Mouse (Mus musculus) thymus, postnatal 10 days (tissue): ENCODE measurements at regions not wholly inside any gene's neighbourhood (a gene's known extent, or its start where the extent isn't known, plus 50 kb on each side); places are given as distances from the start of the nearest gene placed in this dataset.

ENCODE experiments used
- DNase-seq, 2 experiments: peaks; one replicate each; pipeline ENCODE4 v3.0.0; 2021; ENCODE audit warnings: low spot score in 2 of 2

DNA sequence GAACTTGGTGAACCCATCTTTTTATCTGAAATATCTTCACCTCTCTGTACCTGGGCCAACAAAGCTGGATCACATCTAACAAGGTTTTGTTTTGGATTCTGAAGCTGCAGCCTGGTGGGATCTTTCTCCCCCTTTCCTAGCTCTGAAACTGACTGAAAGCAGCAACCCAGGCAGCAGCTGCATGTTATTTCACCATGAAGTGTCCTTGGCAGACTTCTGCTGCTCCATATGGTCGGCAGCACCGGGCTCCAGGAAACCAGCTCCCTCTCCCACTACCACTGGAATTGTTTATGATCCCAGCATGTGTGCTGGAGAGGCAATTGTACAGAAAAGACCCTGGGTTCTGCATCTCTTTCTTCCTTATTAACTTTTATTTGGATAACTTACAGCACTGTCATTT, 145.0 kb downstream of the Spata18 start:
- no peak for DNase-seq

DNA sequence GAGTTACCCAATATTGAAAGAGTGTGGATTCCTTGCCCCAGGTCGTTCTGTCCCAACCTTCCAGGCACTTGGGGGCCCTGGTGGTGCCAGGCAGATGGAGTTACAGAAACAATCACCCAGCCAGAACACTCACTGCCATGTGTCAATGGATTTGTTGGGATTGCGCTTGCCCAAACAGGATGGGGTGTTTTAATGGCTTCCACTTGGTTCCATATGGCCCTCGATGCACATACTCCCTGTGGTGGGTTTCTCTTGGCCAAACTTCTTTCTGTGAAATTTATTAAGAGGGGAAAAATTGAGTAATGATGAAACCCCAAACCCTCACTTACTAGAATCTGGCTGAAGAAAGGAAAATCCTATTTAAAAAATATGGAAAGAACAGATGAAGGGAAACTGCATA, 146.8 kb downstream of the Spata18 start:
- no peak for DNase-seq

DNA sequence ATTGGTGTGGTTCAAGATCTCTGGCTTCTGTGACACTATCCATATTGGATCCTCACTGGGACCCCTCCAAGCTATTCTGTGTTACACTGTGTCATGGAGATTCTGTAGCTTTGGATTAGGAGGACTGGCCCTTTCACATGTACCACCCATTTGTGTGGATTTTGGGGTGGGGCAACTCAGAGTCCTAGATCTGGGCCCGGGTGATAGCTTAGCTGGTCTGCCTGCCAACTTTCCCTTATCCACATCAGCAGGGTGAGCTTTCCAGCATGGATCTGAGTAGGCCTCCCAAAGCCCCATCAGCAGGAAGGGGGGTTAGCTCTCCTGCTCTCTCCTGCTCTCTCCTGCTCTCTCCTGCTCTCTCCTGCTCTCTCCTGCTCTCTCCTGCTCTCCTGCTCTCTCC, 152.3 kb downstream of the Spata18 start:
- no peak for DNase-seq

DNA sequence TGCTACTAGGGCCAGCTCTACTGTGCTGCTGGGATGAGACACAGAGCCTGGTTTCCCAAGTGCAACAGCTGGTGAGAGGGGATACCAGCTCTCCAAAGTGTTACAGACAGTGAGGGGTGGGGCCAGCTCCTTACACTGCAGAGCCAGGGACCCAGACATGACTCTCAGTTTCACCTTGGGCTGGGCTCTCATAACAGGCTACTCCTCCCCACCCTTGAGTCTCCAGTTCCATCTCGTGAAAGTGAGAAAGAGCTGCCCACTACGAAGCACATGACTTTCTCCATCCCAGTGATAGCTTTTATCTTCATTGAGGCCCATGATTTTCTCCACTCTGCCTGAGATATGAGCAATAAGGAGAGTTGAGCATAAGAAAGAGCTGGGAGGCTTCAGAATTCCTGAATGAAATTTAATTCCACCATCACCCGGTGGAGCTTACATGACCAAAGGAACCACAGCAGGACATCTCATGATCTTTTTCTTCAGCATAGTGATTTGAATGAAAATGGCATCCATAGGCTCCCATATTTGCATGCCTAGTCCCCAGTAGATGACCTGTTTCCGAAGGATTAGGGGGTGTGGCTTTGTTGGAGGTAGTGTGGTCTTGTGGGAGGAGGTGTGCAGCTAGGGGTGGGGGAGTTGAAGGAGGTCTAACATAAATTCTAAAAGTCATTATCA, 153.5 kb downstream of the Spata18 start:
- no peak for DNase-seq

DNA sequence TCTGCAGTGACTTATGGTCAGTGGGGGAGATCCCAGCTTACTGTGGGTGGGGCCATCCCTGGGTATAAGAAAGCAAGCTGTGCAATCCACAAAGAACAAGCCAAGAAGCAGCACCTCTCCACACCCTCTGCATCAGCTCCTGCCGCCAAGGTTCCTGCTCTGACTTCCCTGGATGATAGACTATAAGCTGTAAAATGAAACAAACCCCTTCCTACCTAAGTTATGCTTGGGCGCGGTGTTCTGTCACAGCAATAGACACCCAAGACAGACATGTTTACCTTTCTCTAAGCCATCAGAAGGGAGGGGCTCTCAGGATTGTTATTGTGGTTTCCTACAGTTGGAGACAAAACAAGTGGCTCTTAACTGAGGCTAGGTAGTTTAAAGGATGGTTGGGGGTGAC, 159.5 kb downstream of the Spata18 start:
- DNase-seq, result no peak

DNA sequence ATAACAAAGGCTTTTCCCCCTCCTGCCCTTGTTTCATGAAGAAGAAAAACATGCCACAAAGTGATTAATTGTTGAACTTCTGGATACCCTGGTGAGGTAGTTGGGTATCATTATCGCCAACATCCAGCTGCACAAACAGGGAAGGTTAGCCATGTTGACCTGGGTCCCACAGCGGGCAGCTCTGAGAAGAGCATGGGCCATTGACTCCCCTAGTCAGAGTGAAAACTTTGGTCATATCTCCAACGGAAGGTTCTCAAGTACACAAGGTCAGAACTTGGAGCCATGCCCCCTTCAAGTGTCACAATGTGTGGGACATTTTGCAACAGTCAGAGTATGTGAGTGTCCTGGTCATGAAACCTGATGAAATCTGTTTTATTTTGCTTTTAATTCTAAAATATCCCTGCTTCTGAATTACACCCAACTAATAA, 159.9 kb downstream of the Spata18 start:
- no peak for DNase-seq

DNA sequence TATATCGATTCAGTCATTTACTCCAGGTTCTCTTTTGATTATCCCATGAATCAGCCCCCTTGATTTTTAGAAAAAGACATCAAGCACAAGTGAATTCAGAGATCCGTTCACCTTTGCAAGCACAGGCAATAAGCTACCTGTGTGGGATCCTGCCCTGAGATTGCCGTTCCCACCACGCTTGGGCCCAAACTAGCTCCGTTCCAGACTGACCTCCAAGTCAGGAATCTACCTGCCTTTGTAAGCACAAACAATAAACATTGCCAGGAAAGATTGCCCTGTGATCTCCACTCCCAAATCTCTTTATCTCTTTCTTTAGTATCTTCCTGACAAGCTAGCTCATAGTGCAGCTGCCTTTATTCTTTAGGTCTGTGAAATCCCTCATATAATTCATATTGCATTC, 164.6 kb downstream of the Spata18 start:
- DNase-seq, result no peak

DNA sequence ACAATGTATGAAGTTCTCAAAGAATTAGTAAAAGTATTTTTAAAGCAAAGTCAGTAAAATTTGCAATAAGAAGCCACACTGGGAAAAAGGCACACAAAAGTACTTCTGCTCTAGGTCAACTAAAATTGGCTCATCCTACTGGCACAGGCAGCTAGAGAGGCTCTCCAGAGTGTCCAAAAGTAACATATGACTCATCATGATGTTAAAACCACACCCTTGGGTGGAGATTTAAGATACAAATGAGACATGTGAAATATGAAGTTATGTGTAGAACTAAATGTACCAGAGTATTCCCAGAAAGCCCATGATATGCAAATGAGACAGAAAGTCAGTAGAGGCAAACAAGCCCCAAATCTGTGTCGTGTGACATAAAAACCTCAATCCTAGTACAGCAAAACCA, 166.0 kb downstream of the Spata18 start:
- no peak for DNase-seq

DNA sequence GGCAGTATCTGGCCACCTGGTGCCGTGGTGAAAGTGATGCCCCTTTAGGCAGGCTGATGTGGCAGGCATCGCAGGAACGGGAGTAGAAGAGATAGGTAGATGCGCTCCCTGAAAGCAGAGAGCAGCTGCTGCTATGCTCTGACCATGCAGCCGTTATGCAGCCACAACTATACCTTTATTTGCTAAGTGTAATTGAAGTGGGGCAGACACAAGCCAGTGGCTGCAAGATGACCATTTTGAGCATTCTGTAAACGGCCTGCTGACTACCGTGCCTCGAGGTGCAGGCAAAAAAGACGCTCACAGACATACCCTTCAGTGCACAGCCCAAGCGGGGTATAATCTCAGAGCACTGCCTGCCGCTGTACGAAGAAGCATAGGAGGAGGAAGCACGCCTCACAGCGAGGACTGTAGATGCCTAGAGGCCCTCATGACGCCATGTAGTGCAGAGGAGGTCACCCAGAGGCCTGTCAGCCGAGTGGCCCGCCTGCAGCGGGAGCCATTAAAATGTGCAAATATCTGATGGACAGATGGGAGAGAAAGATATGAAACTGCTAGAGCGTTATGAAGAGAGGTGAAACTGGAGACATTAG, 170.9 kb downstream of the Spata18 start:
- DNase-seq, result no peak

DNA sequence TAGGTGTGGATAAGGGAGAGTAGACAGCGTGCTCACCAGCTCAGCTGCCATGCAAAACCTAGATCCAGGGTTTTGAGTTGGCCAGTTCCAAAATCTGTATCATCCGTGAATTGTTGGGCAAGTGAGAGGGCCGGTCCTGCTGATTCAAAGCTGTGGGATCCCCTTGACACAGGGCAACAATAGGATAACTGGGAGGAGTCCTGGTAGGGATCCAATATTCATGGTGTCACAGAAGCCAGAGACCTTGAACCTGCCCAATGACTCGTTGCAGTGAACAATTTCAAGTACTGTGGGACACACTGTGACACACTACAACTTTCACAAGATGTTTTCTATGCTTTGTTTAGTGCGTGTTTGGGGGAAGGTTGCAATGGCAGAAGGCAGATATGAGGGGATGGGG, 172.2 kb downstream of the Spata18 start:
- DNase-seq, result no peak

DNA sequence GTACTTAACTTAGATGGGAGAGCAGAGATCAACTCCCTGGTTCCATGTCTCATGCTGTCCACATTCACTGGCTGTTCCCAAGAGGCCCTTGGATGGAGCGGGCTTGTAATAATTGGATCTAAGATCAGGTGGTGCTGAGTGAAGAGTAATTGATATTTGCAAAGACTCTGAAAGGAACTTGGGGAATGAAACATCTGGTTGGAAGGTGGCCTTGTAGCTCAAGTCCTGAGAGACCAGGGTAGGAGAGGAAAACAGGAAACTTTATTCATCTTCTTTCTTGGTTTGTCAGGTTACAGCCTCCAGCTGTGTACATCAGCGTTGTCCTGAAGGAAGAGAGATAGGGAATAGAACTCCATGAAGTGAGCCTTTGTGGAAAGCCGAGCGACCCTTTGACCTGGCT, 175.8 kb downstream of the Spata18 start:
- no peak for DNase-seq

DNA sequence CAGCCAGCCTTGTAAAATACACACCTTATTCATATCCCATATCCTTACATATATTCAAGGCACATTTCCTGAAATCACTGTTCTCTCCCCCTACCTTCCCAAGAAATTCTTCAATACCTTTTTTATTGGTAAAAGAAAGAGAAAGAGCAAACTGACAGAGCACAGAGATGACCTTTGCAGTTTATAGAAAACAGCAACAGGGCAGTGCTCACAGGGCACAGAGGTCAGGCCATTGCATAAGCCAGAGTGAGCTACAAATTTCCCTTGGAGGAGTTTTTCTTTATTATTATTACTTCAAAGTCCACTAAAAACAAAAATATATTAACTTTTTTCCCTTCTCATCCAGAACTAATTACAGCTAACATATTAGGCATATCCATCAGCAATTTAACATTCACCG, 182.5 kb downstream of the Spata18 start:
- no peak for DNase-seq

DNA sequence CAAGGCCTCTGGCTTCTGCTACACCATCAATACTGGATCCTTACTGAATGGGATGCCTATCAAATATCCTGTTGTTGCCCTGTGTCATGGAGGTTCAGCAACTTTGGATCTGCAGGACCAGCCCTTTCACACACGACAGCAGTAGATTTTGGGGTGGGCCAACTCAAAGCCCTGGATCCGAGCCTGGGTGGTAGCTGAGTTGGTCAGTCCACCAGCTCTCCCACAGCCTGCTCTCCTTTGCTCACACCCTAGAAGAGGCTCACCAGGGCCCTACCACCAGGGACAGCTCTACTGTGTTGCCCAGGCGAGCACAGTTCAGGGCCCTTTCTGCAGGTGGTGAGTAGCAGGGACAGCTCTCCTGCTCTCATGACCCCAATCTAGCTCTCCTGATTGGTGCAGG, 192.6 kb downstream of the Spata18 start:
- no peak for DNase-seq

DNA sequence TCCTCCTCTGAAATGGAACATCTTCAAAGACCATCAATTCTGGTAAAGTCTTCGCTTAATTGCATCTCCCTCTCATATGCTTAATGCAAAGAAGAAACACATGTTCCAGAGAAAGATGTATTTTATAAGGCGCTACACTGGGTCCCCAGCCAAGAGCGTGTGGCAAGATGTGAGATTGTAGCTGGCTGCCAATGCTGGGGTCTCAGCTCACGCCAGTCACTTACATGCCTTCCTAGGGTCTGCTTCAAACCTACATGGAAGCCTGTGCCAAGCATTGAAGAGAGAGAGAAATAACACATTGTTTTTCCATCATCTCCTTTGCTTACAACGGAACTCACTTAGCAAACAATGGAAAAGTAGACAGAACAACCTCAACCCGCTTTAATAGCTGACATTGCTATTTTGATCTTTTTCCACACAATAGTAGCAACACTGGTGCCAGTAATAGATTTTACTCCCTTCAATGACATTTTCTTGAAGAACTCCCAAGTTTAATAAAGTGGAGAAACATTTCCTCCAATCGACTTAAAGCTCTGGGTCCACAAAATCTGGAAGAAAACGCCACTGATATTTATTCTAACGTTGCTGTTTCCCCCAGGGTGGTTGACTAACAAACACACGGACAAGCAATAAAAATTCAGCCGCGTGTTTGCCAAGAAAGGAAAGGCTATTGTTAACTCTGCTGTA, 195.1 kb downstream of the Spata18 start:
- DNase-seq, result no peak

DNA sequence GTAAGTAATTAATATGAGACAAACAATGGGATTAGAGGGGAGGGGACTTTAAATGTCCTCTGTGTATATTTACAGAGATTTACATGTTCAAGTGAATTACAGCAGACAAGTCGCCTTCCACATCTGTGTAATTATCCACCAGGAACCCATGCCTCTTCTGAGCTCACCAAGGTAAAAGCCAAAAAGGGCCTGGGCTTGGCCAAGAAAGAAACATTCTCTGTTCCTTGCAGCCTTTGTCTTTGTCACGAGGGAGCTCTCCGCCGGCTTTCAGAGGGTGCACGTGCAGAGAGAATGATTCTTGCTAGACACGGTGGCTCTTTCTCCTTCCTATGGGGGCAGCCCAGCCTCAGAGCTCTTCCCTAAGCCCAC, 195.6 kb downstream of the Spata18 start:
- no peak for DNase-seq

DNA sequence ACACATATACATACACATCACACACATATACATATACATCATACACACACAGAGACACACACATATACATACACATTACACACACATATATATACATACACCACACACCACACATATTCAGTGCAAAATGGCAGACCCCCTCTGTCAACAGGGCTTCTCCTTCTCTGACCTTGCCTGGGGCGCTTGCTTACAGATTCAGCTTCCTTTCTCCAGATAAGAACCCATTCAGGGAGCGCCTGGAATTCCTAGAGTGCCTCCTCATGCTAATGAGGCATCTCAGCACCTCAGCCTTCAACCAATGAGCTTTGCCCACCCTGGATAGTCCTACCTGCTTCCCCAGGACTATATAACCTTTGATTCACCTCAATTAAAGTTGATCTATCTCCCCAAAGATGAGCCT, 200.3 kb downstream of the Spata18 start:
- no peak for DNase-seq

DNA sequence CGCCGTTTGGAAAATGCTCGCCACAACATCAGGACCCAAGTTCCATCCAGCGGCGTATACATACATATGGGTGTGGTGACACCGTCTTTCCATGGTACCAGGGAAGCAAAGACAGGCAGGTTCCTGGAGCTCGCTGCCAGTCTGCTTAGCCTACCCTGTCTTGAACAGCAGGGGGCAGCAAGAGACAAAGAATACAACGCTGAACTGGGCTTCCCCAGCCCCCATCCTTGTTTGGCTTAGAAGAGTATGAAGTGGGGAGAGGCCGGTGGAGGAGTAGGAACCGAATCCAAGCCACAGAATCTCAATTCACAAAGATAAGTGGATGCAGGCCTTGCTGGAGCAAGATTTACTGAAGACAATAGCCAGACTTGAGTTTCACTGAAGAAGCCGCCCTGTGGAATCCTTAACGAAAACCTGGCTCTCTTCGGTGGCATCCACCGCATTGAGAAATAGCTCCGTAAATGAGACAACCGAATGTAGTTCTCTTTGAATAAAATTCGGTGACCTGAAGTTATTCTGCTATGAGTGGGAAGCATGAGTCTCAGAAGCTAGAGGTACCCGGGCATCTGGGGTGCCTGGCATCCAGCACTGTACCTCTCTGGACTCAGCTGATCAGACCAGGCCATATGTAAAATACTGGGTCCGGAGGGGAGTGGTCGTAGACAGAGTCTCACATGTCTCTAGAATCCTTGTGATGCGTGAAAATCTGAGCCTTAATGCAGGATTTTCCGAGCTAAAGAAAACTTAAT, 203.0 kb downstream of the Spata18 start:
- peak in 1 of 2 experiments; percentile 35 for DNase-seq

DNA sequence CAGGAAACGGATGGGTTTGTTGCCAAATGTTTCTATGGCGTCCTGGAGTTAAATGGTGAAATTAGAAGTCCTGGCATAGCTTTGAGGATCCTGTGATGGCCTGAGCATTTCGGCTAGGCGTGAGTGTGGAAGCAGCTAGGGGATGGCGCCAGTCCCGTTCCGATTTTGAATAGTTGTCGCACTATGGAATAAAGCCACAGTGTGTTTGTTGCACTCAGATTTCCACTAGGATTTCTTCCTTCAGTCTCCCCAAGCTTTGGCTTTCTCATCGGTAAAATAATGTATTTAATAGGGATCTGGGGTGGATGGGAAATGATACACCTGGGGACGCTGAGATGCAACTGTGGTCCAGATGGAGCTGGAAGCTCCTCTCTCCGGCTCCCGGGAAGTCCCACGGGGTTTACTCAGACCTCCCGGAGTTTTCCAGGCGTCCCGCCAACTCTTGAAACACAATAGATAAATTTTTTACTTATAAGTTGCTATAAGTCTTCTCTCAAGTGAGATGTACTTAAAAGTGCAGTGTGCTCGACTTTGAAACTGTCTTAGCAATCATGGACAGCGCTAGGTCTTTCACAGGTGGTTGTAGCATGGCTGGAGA, 203.7 kb downstream of the Spata18 start:
- no peak for DNase-seq

DNA sequence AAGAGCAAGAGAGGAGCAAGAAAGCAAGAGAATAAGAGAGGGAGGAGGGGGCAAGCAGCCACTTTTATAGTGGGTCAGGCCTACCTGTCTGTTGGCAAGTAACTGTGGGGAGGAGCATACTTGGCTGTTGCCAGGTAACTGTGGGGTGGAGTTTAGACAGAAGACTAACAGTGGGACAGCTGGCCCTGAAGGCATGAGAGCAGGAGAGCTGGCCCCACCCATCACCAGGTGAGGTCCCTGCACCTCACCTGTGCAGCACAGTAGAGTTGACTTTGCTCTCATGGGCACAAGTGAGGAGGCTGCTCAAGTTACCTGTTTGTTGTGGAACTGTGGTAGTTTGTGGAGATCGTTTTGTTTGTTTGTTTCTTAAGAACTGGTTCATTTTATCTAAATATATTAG, 208.1 kb downstream of the Spata18 start:
- DNase-seq, result no peak

DNA sequence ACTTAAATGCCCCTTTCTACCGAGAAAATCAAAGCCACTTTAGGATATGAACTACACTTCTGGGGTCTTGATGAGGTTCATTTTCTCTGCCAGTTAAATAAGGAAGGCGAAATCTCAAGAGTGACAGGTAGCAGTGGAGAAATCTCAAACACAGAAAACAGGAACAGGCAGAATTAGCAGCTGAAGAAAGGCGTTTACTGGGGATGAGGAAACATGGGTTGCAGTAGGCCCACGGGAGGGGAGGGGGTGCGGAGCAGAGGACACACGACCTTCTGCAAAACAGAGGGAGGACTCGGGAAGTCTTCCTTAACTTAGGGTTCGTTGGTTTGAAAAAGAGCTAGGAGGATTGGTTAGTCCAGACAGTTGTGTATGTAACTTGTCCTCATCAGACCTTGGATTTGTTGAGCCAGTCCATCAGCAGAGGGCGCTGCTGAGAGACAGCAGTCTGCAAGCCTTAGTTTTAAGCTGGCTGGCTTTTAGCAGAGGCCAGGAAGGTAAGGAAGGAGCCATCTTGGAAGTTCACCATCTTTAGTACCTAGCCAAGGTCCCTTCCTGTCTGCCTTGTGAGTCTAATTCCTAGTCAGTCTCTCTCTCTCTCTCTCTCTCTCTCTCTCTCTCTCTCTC, 204.0 kb downstream of the Usp46 start:
- peak in 1 of 2 experiments; percentile 41 for DNase-seq

DNA sequence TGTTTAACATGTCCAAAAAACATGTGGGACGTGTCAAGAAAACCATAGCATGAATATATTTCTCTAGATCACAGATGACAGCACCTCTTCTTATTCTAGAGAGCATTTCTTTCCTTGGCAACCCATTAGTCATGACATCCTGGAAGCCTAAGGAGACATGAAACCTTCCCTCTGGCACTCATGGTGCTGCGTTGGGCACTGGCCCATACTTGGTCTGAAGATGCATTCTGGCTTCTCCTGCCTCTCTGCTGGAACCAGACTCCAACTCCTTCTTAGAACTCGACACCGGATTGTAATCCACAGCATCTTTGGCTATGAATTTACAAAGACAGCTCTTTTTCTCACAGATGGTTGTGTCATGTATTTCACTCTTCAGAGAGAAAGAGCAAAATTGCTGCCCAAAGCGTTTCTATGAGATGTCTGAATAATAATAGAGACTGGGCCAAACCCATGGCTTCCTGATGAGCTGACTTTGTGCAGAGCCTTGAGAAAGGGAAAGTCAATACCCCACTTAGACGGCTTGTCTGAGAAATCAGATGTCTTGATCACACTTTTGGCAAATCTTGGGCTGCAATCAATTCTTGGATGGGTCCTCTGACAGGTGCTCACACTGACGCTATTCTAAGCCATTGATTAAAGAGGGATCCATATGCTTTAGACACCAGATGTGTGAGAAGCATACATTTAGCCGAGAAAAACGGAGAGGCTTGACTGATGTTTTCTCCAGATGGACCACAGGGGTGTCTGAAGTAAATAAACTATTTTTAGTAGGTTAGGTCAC, 195.4 kb downstream of the Usp46 start:
- DNase-seq, result no peak
